Mouse (Mus musculus) mouse trophoblast stem cell (cell line): ENCODE data around the gene Gm19410.

ENCODE experiments used
- in situ Hi-C, 2 experiments: fragments of 300-500 bp; cut with MseI, MboI; formaldehyde crosslinking; loops; 2 replicates in 1 of 2; 3 replicates in 1 of 2; pipeline ENCODE4 v1.15.1; 2025

Gene Gm19410

GRCm38 (mm10) chr8:35765499-35766193 is at the start of gene Gm19410:
Gm19410 (plus strand) TSS chr8:35765790.
- in situ Hi-C loops, result no loop called here

GRCm38 (mm10) chr8:35730776-35731175 is 34.8 kb upstream of the Gm19410 start:
- in situ Hi-C loops, result loop anchor here in 1 of 2 experiments (25.0 kb wide), 1 partner anchor 457 kb away; no protein-coding TSS in a partner anchor

- in situ Hi-C loops, result loop anchor here in 1 of 2 experiments (25.0 kb wide), 1 partner anchor 452 kb away; no protein-coding TSS in a partner anchor
Observed at GRCm38 (mm10) chr8:35735438-35735837, 30.2 kb upstream of the Gm19410 start.

GRCm38 (mm10) chr8:35756202-35756601 is 9.4 kb upstream of the Gm19410 start:
- in situ Hi-C loops, result no loop called here

- in situ Hi-C loops, result no loop called here
Observed at GRCm38 (mm10) chr8:35765020-35765419, 570 bp upstream of the Gm19410 start.

- in situ Hi-C loops, result no loop called here
Observed at GRCm38 (mm10) chr8:35773508-35773907, 7.9 kb downstream of the Gm19410 start.
